Mouse (Mus musculus) CD4-positive naive resting alpha-beta T cell, adult 76 days (primary cell): ENCODE measurements around the gene Gpr161. TPM values are rescaled to one million over a fixed set of nuclear protein-coding genes. Genes with fewer than 3 reads are reported as not detected.

ENCODE experiments used
- total RNA-seq: library from RNA; stranded (reverse); gene quantifications from one replicate; pipeline ENCODE4 v1.2.4, GENCODE M21; 2023

Gpr161 gene
- 0.09 TPM for total RNA-seq

DNA sequence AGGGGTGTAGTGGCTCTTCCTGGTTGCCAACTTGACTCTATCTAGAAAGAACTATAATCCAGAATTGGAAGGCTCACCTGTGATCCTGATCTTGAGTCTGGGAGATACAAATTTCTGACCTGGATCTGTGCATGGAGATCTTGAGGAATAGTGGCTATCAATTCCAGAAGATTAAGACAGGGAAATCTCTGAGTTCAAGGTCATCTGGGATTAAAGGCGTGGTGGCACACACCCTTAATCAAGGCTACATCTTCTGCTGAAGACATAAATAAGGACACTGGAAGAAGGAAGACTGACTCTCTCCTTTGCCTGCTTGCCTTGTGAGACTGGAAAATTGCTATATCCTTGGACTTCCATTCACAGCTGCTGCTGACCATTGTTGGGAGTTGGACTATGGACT lies at the start of gene Gpr161:
Gpr161 (plus strand) TSS at position 301 of the 400 bp plus-strand sequence.

Other genes starting within 250 kb of the Gpr161 start
- gene Tbx19, start 135.0 kb upstream of the Gpr161 start, total RNA-seq, result not detected
- gene Sft2d2, start 101.4 kb upstream of the Gpr161 start, total RNA-seq, result 44.5 TPM
- gene Tiprl, start 58.8 kb upstream of the Gpr161 start, total RNA-seq, result 191 TPM
- gene Dcaf6, start 164.7 kb downstream of the Gpr161 start, total RNA-seq, result 36.1 TPM
- 38.7 TPM for gene Mpc2, start 164.8 kb downstream of the Gpr161 start, total RNA-seq
- gene Adcy10, start 189.4 kb downstream of the Gpr161 start, total RNA-seq, result not detected